Mouse (Mus musculus): ENCODE measurements around the gene Mterf2.
A peak's percentile ranks its signal among the peaks of the same experiment; 100 is the strongest.

Mterf2 gene

DNA sequence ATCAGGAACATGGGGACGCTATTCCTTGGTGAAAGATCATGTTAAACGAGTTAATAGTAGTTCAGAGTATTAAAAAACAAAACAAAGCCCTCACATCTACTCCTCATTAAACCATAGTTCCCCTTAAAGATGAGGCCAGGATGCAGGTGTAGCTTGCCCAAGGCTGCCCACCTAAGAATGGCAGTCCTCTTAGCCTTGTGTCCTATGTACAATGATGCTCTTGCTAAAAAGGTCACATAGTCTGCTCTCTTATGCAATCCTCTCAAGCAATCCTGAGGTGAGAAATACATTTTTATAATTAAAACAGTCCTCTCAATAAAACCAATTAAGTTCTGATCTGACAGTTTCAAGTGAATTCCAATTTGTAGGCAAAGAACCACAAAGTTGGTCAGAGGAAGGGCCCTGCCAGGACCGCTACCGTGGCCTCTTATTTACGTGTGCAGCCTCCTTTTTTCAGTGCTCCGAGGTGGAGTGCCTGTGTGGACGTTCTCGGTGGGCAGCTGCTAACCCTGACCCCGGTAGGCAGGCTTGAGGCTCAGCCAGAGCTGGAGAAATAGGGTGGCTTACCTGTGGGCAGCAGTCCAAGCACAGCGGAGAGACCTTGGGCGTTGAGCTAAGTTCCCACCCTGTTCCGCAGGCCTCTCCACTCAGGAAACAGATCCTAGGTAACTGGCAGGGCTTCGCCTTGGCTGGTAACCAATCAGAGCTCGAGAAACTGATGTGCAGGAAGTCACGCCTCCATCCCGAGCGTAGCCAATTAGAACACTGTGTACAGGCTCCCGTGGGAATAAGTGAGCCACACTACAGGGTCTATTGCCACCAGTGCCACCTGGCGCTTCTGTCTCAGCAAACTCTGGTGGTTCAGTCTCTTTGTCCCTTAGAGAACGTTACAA, at the start of gene Mterf2:
Gene Mterf2 (minus strand): TSS at position 633 of the 893 bp plus-strand sequence.
- peak; percentile 74 to 91 for DNase-seq (ENCODE audit: low spot score in 2 of 2)

- DNase-seq (ENCODE audit: low spot score in 2 of 2), result no peak
These were observed 48.8 kb upstream of the Mterf2 start for GRCm38 (mm10) chr10:85176640-85177039.

GRCm38 (mm10) chr10:85165306-85165705, 37.5 kb upstream of the Mterf2 start:
- no peak for DNase-seq (ENCODE audit: low spot score in 2 of 2)

GRCm38 (mm10) chr10:85164791-85165190, 37.0 kb upstream of the Mterf2 start:
- no peak for DNase-seq (ENCODE audit: low spot score in 2 of 2)

GRCm38 (mm10) chr10:85161745-85162351, 34.0 kb upstream of the Mterf2 start:
- no peak for DNase-seq (ENCODE audit: low spot score in 2 of 2)

DNA sequence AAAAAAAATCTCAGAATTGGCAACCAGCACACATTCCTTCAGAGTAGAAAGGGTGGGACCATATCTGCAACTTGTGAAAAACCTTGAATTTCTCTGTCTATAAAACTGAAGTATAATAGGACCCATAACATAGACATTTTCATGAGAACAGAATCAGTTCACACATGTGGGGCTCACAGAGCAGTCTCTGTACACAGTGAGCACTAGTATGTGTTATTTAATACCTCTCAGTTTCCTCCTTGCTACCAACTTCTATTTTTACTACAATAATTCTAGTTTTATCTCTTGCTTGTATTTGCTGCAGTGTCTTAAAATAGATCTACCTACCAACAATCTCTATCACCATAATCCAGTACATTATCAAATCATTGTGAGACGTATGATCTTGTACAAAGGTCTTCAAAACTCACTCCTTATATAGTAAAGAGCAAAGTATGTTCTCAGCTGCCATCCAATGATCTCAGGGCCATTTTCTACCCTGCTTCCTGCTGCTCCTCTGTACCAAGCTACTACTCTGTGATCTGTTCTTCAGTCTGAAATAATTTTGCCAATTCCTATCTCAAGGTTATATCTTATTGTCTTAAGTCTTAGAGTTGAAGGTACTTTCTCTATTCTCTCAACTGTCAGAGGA, 32.3 kb upstream of the Mterf2 start:
- DNase-seq (ENCODE audit: low spot score in 2 of 2), result no peak

DNA sequence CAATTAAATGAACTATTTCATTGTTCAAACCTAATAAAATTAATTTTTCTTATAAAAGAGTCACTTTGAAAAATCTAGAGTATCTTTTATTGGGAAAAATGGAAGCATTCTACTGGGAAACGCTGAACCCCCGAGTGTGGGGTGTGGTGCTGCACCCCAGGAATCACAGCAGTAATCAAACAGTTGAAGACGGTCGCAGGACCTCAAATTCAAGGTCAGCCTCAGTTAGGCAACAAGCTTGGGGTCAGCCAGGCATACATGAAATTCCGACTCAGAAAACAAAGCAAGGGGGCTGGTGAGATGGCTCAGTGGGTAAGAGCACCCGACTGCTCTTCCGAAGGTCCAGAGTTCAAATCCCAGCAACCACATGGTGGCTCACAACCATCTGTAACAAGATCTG, 29.6 kb upstream of the Mterf2 start:
- no peak for DNase-seq (ENCODE audit: low spot score in 2 of 2)

GRCm38 (mm10) chr10:85154195-85154594, 26.4 kb upstream of the Mterf2 start:
- DNase-seq (ENCODE audit: low spot score in 2 of 2), result peak; percentile 45 to 62

DNA sequence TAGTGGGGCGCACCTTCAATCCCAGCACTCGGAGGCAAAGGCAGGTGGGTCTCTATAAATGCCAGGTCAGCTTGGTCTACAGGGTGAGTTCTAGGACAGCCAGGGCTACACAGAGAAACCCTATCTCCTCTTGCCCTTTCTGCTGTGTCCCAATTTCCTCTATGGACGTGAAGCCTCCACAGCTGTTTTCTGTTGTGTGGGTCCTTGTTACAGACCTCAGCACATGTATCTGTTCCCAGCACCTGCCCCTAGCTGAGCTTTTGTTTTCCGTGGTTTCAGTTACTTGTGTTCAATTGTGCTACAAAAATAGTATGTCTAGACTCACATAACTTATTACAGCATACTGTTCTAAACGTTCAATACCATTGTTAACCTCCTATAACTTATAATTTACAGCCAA, 21.4 kb upstream of the Mterf2 start:
- DNase-seq (ENCODE audit: low spot score in 2 of 2), result no peak

GRCm38 (mm10) chr10:85146282-85146681, 18.5 kb upstream of the Mterf2 start:
- no peak for DNase-seq (ENCODE audit: low spot score in 2 of 2)

GRCm38 (mm10) chr10:85141465-85141864, 13.6 kb upstream of the Mterf2 start:
- DNase-seq (ENCODE audit: low spot score in 2 of 2), result no peak

GRCm38 (mm10) chr10:85136573-85136972, 8.7 kb upstream of the Mterf2 start:
- DNase-seq (ENCODE audit: low spot score in 2 of 2), result no peak

GRCm38 (mm10) chr10:85128453-85128852, 626 bp upstream of the Mterf2 start:
- peak; percentile 5 to 13 for DNase-seq (ENCODE audit: low spot score in 2 of 2)

- DNase-seq (ENCODE audit: low spot score in 2 of 2), result no peak
These were observed 2.6 kb downstream of the Mterf2 start for GRCm38 (mm10) chr10:85125184-85125583.

DNA sequence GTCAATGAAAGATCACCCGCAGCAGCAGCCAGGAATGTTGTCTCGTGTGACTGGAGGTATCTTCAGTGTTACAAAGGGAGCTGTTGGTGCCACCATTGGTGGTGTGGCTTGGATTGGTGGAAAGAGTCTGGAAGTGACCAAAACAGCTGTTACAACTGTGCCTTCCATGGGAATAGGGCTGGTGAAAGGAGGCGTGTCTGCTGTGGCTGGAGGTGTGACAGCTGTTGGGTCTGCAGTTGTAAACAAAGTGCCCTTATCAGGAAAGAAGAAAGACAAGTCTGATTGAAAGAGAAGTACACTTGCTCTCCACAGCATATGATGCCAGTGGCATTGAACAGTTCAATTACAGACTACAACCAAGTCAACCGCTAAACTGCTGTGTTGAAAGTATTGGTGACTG, 13.4 kb downstream of the Mterf2 start:
- DNase-seq (ENCODE audit: low spot score in 2 of 2), result no peak

GRCm38 (mm10) chr10:85103085-85103885, 24.5 kb downstream of the Mterf2 start:
- peak; percentile 3 to 9 for DNase-seq (ENCODE audit: low spot score in 2 of 2)

DNA sequence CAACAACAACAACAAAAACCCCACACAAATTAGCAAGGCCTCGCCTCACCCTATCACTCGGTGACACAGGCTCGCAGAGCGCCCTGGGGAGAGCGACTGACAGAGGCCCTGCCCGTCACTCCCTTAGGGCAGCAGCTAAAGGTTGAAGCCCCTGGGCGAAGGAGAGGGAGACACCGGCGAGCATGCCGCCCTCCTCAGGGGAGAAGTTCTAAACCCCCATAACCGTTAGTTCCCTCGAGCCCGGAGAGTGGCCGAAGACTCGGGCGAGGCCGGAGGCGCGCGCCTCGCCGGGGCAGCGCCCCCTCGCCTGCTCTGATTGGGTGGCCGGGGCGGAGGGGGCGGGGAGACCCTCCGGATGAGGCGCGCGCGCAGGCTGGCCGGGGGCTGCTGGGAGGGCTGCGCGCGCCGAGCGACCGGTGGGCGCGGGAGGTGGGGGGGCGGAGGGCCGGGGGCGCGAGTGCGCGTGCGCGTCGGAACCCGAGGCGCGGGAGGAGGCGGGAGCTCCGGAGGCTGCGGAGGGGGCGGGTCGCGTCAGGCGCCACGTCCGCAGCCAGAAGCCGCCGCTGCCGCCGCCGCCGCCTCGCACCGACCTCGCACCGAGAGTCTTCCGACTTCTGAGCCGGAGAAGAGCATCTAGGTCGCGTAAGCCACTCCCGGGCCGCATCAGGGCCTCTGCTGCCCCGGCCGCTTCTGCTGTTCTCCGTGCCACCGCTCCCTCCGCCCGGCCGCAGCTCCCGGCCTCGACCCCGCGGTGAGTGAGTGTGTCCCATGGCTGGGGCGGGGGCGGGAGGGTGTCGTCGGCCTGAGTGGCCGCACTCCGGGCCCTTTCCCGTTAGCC, 25.4 kb downstream of the Mterf2 start, which contains the start of the genes Fhl4 and Tmem263:
Gene Fhl4 (minus strand): TSS at position 249 of the 838 bp plus-strand sequence.
Gene Tmem263 (plus strand): TSS at position 381 of the 838 bp plus-strand sequence.
- DNase-seq (ENCODE audit: low spot score in 2 of 2), result peak; percentile 56 to 71

GRCm38 (mm10) chr10:85101841-85102240, 26.0 kb downstream of the Mterf2 start:
- DNase-seq (ENCODE audit: low spot score in 2 of 2), result no peak

GRCm38 (mm10) chr10:85071605-85072152, 56.1 kb downstream of the Mterf2 start:
- DNase-seq (ENCODE audit: low spot score in 2 of 2), result no peak
